Mouse (Mus musculus): Measurements from ENCODE around the gene Glra1. TPM values are rescaled to one million over a fixed set of nuclear protein-coding genes. Genes with fewer than 3 reads are reported as not detected.

Glra1 gene
- polyA plus RNA-seq, 1 experiment from 2014 or later, result 5.8 TPM

DNA sequence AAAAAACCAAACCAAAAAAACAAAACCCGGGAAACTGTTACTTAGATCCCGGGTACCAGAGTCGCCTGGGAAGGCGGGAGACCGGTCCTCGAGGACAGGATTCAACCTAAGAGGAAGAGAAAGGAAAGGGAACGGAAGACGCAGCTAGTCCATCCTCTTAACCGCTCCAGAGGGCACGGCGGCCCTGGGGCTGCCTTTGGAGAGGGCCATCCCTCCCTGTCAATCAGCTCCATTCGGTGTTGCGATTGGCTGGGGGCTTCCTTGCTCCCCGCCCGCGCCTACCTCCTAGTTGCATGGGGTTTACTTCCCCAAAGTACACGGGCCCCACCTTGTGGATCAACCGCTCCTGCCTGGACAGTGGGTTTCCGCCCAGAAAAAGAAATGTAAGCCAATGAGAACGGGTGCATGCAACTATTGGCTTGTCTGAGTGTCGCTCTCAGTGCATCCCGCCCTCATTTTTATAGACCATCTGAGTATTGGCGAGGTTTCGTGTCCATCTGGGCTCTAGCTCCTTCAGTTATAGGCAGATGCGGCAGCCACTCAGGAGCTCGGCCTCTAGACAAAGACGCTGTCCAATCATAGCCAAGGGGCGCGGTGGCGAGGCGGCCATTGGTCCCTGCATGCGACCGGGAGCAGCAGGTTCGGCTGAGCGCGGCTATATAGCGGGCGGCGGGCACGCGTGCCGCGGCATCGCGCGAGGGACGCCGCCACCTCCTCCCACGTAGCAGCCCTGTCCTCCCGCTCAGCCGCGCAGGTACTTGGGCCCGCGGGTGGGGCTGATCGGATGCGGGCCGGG, 138.8 kb downstream of the Glra1 start, which contains the start of gene G3bp1:
Gene G3bp1 (plus strand): TSS at position 638 of the 796 bp plus-strand sequence.
- Histone ChIP-seq H3K9ac (ENCODE audit: low read length) (peak within 1 kb of the TSS; percentile 97), H3K36me3 (ENCODE audit: control insufficient read depth, insufficient read depth, low read length) (no peaks in the 10 kb centered on the region; the same call in 1 of the 2 replicates), H3K4me1 (ENCODE audit: control insufficient read depth, insufficient read depth, low read length) (peaks cover 12% of the 10 kb centered on the region; the same call in 1 of the 2 replicates), H3K27ac (ENCODE audit: low read depth, low read length) (peak within 1 kb of the TSS; percentile 83), H3K9me3 (ENCODE audit: control insufficient read depth, low read length) (no peaks in the 10 kb centered on the region), H3K4me2 (ENCODE audit: low read depth) (peak within 1 kb of the TSS; percentile 91), H3K27me3 (ENCODE audit: control insufficient read depth, insufficient read depth, low read length) (no peaks in the 10 kb centered on the region), H3K4me3 (ENCODE audit: low read depth, low read length) (peak within 1 kb of the TSS; percentile 99)
- ATAC-seq (ENCODE audit: insufficient read depth, low FRiP score, low TSS enrichment), result peak; percentile 97
- WGBS, result under 1% methylated on average over 55 of the region's 57 CpGs
- peak; percentile 99 for DNase-seq (ENCODE audit: low spot score)

DNA sequence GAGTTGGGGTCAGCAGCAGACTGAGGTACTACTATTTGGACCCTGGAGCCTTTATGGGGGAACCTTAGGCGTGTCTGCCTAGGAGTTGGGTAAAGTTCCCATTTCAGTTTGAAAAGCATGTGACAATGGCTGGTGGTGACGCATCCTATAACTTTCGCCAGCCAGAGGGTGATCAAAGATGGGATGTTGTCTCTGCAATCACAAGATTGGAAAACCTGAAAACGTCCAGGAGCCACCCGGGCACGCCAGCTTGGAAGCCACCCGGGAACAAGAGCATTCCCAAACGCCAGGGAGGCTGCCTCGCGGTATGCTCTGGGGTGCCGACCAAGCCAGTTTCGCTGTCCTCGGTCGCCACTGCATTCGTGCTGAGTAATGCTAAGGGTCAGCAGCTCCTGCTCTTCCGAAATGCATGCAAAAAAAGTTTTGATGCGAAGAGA, 139.4 kb downstream of the Glra1 start:
- H3K9ac ChIP-seq (ENCODE audit: low read length), result peak overlapping the region; percentile 71
- peak overlapping the region; percentile 34 for H3K4me3 ChIP-seq (ENCODE audit: low read depth, low read length)
- no peaks in the 10 kb centered on the region for H3K9me3 ChIP-seq (ENCODE audit: control insufficient read depth, low read length)
- H3K36me3 ChIP-seq (ENCODE audit: control insufficient read depth, insufficient read depth, low read length), result no peaks in the 10 kb centered on the region; the same call in 1 of the 2 replicates
- peak overlapping the region; percentile 64 for H3K4me2 ChIP-seq (ENCODE audit: low read depth)
- peaks cover 12% of the 10 kb centered on the region; the same call in 1 of the 2 replicates for H3K4me1 ChIP-seq (ENCODE audit: control insufficient read depth, insufficient read depth, low read length)
- DNase-seq (ENCODE audit: low spot score) (no peak), ATAC-seq (ENCODE audit: insufficient read depth, low FRiP score, low TSS enrichment) (peak; percentile 10)
- H3K27me3 ChIP-seq (ENCODE audit: control insufficient read depth, insufficient read depth, low read length), result no peaks in the 10 kb centered on the region
- 4% methylated on average over 17 of the region's 17 CpGs for WGBS
- H3K27ac ChIP-seq (ENCODE audit: low read depth, low read length), result peak overlapping the region; percentile 63

DNA sequence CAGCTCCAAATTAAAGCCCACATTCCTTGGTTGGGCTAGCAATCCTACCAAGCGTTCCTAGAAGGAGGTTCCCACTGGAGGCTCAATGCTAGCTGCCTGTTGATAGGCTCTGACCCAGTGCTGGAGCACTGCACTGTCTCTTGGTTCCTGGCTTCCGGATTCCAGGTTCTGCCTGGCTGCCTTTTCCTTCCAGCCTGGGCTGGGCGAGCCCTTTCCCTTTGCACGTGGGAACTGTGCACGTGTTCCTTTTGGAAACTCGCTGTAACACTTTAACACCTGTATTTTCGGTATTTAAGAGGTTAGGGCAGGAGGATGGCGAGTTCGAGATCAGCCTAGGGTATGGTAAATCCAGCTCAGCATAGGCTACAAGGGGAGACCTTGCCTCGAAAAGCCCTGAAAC, 140.0 kb downstream of the Glra1 start:
- ATAC-seq (ENCODE audit: insufficient read depth, low FRiP score, low TSS enrichment), result no peak
- WGBS, result 79% methylated on average over 10 of the region's 10 CpGs
- no peak for DNase-seq (ENCODE audit: low spot score)
- Histone ChIP-seq H3K4me3 (ENCODE audit: low read depth, low read length) (no peak overlapping the region), H3K27ac (ENCODE audit: low read depth, low read length) (no peak overlapping the region), H3K4me2 (ENCODE audit: low read depth) (peak overlapping the region; percentile 64), H3K27me3 (ENCODE audit: control insufficient read depth, insufficient read depth, low read length) (no peaks in the 10 kb centered on the region), H3K9me3 (ENCODE audit: control insufficient read depth, low read length) (no peaks in the 10 kb centered on the region), H3K4me1 (ENCODE audit: control insufficient read depth, insufficient read depth, low read length) (peaks cover 12% of the 10 kb centered on the region; the same call in 1 of the 2 replicates), H3K36me3 (ENCODE audit: control insufficient read depth, insufficient read depth, low read length) (no peaks in the 10 kb centered on the region; the same call in 1 of the 2 replicates), H3K9ac (ENCODE audit: low read length) (no peak overlapping the region; the same call in 1 of the 2 replicates)

DNA sequence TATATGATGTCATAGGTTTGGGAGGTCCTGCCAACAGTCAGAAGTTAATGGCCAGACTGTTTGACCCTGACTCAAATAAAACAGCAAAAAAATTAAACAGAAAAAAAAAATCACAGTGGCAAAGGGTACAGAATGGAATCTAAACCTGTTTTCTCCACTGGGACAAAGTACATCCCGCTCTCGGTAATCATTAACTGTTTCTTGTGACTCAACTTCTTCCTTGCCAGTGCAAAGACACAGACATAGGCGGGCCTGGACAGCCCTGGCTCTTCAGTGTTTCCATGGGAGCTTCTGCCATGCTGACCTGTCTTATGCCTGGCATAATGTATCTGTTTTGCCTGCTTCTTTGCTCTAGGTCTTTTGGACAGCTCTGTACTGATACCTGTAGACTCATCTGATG, 142.8 kb downstream of the Glra1 start:
- Histone ChIP-seq H3K4me3 (ENCODE audit: low read depth, low read length) (no peak overlapping the region), H3K27me3 (ENCODE audit: control insufficient read depth, insufficient read depth, low read length) (no peaks in the 10 kb centered on the region), H3K4me2 (ENCODE audit: low read depth) (no peak overlapping the region), H3K36me3 (ENCODE audit: control insufficient read depth, insufficient read depth, low read length) (no peaks in the 10 kb centered on the region), H3K9me3 (ENCODE audit: control insufficient read depth, low read length) (no peaks in the 10 kb centered on the region), H3K9ac (ENCODE audit: low read length) (no peak overlapping the region), H3K27ac (ENCODE audit: low read depth, low read length) (no peak overlapping the region), H3K4me1 (ENCODE audit: control insufficient read depth, insufficient read depth, low read length) (peaks cover 4% of the 10 kb centered on the region; the same call in 1 of the 2 replicates)
- WGBS, result 82% methylated on average over 3 of the region's 3 CpGs
- no peak for ATAC-seq (ENCODE audit: insufficient read depth, low FRiP score, low TSS enrichment)
- no peak for DNase-seq (ENCODE audit: low spot score)

DNA sequence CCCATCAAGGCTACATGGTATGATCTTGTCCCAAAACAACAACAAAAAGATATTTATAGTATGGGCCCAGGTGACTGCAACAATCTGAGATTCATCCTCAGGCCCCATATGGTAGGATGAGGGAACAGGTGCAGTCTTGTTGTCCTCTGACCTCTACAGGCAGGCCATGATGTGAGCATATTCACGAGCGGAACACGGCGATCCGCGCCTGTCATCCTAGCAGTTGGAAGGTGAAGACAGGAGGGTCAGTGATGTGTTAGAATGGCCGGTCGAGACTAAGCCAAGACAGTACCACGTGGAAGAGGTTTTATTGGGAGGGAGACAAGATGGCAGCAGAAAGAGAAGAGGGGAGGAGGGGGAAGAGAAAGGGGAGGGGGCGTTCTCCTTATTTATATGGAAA, 143.3 kb downstream of the Glra1 start:
- Histone ChIP-seq H3K36me3 (ENCODE audit: control insufficient read depth, insufficient read depth, low read length) (no peaks in the 10 kb centered on the region), H3K27ac (ENCODE audit: low read depth, low read length) (no peak overlapping the region), H3K27me3 (ENCODE audit: control insufficient read depth, insufficient read depth, low read length) (no peaks in the 10 kb centered on the region), H3K9me3 (ENCODE audit: control insufficient read depth, low read length) (no peaks in the 10 kb centered on the region), H3K4me3 (ENCODE audit: low read depth, low read length) (no peak overlapping the region), H3K4me2 (ENCODE audit: low read depth) (no peak overlapping the region), H3K9ac (ENCODE audit: low read length) (no peak overlapping the region), H3K4me1 (ENCODE audit: control insufficient read depth, insufficient read depth, low read length) (peaks cover 8% of the 10 kb centered on the region; the same call in 1 of the 2 replicates)
- ATAC-seq (ENCODE audit: insufficient read depth, low FRiP score, low TSS enrichment) (no peak), DNase-seq (ENCODE audit: low spot score) (no peak)
- 86% methylated on average over 10 of the region's 10 CpGs for WGBS

Small RNA genes lying within 50 kb of the gene (microRNA-seq; reads per million reads assigned to microRNA genes)
- not detected for gene Mir7652

Other genes with a start within 250 kb of the Glra1 start
- gene Sparc, start 185.0 kb downstream of the Glra1 start, polyA plus RNA-seq (2014; fragmentation: Nextera tagmentation; extraction: Ambion mirVana), result 450 and 492 TPM in 2 replicates
- gene Atox1, start 147.0 kb downstream of the Glra1 start, polyA plus RNA-seq (2014; fragmentation: Nextera tagmentation; extraction: Ambion mirVana), result 244 and 248 TPM in 2 replicates
- gene G3bp1, start 138.5 kb downstream of the Glra1 start, polyA plus RNA-seq (2014; fragmentation: Nextera tagmentation; extraction: Ambion mirVana), result 235 and 236 TPM in 2 replicates

Data from neural tube, embryonic 11.5 days (tissue).